Mouse (Mus musculus) cerebellum, postnatal 36 days (tissue): ENCODE results near the gene Eif3i.
"Not testable (repeated sequence)": the region's sequence is repeated elsewhere in the genome, so short reads cannot be mapped to it uniquely, and the experiment has no call there.

Source experiments
- DNase-seq, 2 experiments: peaks; one replicate each; pipeline ENCODE4 v3.0.0; 2021 to 2022; ENCODE audit warnings: mixed read lengths in 2 of 2

Gene Eif3i

GRCm38 (mm10) chr4:129573093-129573370, 27.4 kb downstream of the Eif3i start:
- no peak for DNase-seq

- DNase-seq, result no peak
Observed at GRCm38 (mm10) chr4:129572236-129573092, 28.0 kb downstream of the Eif3i start.

GRCm38 (mm10) chr4:129571551-129572084, 28.8 kb downstream of the Eif3i start:
- DNase-seq, result no peak

GRCm38 (mm10) chr4:129570028-129570427, 30.4 kb downstream of the Eif3i start:
- DNase-seq, result no peak

GRCm38 (mm10) chr4:129568366-129568765, 32.1 kb downstream of the Eif3i start:
- no peak for DNase-seq

GRCm38 (mm10) chr4:129565139-129565538, 35.3 kb downstream of the Eif3i start:
- no peak for DNase-seq

GRCm38 (mm10) chr4:129563718-129564117, 36.7 kb downstream of the Eif3i start:
- DNase-seq, result no peak

GRCm38 (mm10) chr4:129561184-129561583, 39.3 kb downstream of the Eif3i start:
- DNase-seq, result no peak

GRCm38 (mm10) chr4:129558321-129558955, 42.0 kb downstream of the Eif3i start:
- no peak for DNase-seq

GRCm38 (mm10) chr4:129557256-129557808, 43.1 kb downstream of the Eif3i start:
- no peak for DNase-seq

- DNase-seq, result peak; percentile 70 to 82
Observed at GRCm38 (mm10) chr4:129556532-129557223, 43.8 kb downstream of the Eif3i start.

- no peak for DNase-seq
Observed at GRCm38 (mm10) chr4:129555862-129556531, 44.5 kb downstream of the Eif3i start.

- DNase-seq, result peak; percentile 62 to 63
Observed at GRCm38 (mm10) chr4:129555421-129555861, 45.0 kb downstream of the Eif3i start.

- DNase-seq, result not testable (repeated sequence)
Observed at GRCm38 (mm10) chr4:129554512-129554911, 45.9 kb downstream of the Eif3i start.

GRCm38 (mm10) chr4:129550295-129550694, 50.2 kb downstream of the Eif3i start:
- no peak for DNase-seq

GRCm38 (mm10) chr4:129549306-129549705, 51.1 kb downstream of the Eif3i start:
- DNase-seq, result no peak

GRCm38 (mm10) chr4:129547631-129548030, 52.8 kb downstream of the Eif3i start:
- not testable (repeated sequence) for DNase-seq

- no peak for DNase-seq
Observed at GRCm38 (mm10) chr4:129544106-129544505, 56.3 kb downstream of the Eif3i start.

- peak; percentile 98 to 99 for DNase-seq
Observed at GRCm38 (mm10) chr4:129542592-129543141, 57.8 kb downstream of the Eif3i start, which contains the start of gene Hdac1. TSS of gene Hdac1 (minus strand) at chr4:129542713.
